Mouse (Mus musculus): ENCODE measurements around the gene Pdcd4. TPM values are rescaled to one million over a fixed set of nuclear protein-coding genes. Genes with fewer than 3 reads are reported as not detected.
"Not testable (repeated sequence)": the region's sequence is repeated elsewhere in the genome, so short reads cannot be mapped to it uniquely, and the experiment has no call there.

Pdcd4 gene
- polyA plus RNA-seq, 1 experiment from 2014 or later: 204 TPM

- Histone ChIP-seq H3K4me3 (ENCODE audit: low read depth, low read length) (peak overlapping the region; percentile 93), H3K27ac (replicated peaks) (peak overlapping the region; percentile 92), H3K9me3 (ENCODE audit: control insufficient read depth, low read length) (no peaks in the 10 kb centered on the region), H3K4me1 (replicated peaks; ENCODE audit: control insufficient read depth, insufficient read depth) (peaks cover 2% of the 10 kb centered on the region; the same call in 1 of the 2 replicates), H3K27me3 (ENCODE audit: control insufficient read depth, insufficient read depth, low read length) (no peaks in the 10 kb centered on the region), H3K4me2 (replicated peaks; ENCODE audit: low read depth) (peak overlapping the region; percentile 58), H3K9ac (ENCODE audit: low read length) (peak overlapping the region; percentile 89), H3K36me3 (ENCODE audit: control insufficient read depth, insufficient read depth, low read length) (no peaks in the 10 kb centered on the region)
- peak; percentile 48 for ATAC-seq (ENCODE audit: low FRiP score, low TSS enrichment)
- under 1% methylated on average over 65 of the region's 83 CpGs for WGBS
- peak; percentile 57 for DNase-seq (ENCODE audit: low spot score)
- peak; percentile 67 for TF ChIP-seq CTCF (IDR thresholded peaks at IDR 0.05; ENCODE audit: low read depth)
- no peak for TF ChIP-seq EP300 (optimal IDR thresholded peaks at IDR 0.05)
Observed at GRCm38 (mm10) chr19:53903507-53904321, 11.7 kb downstream of the Pdcd4 start.

- Histone ChIP-seq H3K9ac (ENCODE audit: low read length) (peak overlapping the region; percentile 41; the same call in 1 of the 2 replicates), H3K27me3 (ENCODE audit: control insufficient read depth, insufficient read depth, low read length) (no peaks in the 10 kb centered on the region), H3K4me1 (replicated peaks; ENCODE audit: control insufficient read depth, insufficient read depth) (peaks cover 2% of the 10 kb centered on the region; the same call in 1 of the 2 replicates), H3K9me3 (ENCODE audit: control insufficient read depth, low read length) (no peaks in the 10 kb centered on the region), H3K4me2 (replicated peaks; ENCODE audit: low read depth) (peak overlapping the region; percentile 58), H3K36me3 (ENCODE audit: control insufficient read depth, insufficient read depth, low read length) (no peaks in the 10 kb centered on the region), H3K4me3 (ENCODE audit: low read depth, low read length) (peak overlapping the region; percentile 93), H3K27ac (replicated peaks) (peak overlapping the region; percentile 36; the same call in 1 of the 2 replicates)
- ATAC-seq (ENCODE audit: low FRiP score, low TSS enrichment) (no peak), DNase-seq (ENCODE audit: low spot score) (peak; percentile 12)
- WGBS: 28% methylated on average over 7 of the region's 7 CpGs
- TF ChIP-seq CTCF (IDR thresholded peaks at IDR 0.05; ENCODE audit: low read depth): no peak
- no peak for TF ChIP-seq EP300 (optimal IDR thresholded peaks at IDR 0.05)
Observed at GRCm38 (mm10) chr19:53904833-53905480, 12.9 kb downstream of the Pdcd4 start.

GRCm38 (mm10) chr19:53906033-53906702, 14.1 kb downstream of the Pdcd4 start:
- peaks cover 2% of the 10 kb centered on the region; the same call in 1 of the 2 replicates for H3K4me1 ChIP-seq (replicated peaks; ENCODE audit: control insufficient read depth, insufficient read depth)
- ATAC-seq (ENCODE audit: low FRiP score, low TSS enrichment) (no peak), DNase-seq (ENCODE audit: low spot score) (peak; percentile 14)
- H3K4me2 ChIP-seq (replicated peaks; ENCODE audit: low read depth): peak overlapping the region; percentile 58
- H3K9ac ChIP-seq (ENCODE audit: low read length): no peak overlapping the region
- H3K27ac ChIP-seq (replicated peaks): 0 out of 2 replicates have a peak overlapping the region, but pooled peaks have one; percentile 24
- peak; percentile 42; the same call in 1 of the 2 replicates for TF ChIP-seq CTCF (IDR thresholded peaks at IDR 0.05; ENCODE audit: low read depth)
- no peak for TF ChIP-seq EP300 (optimal IDR thresholded peaks at IDR 0.05)
- peak overlapping the region; percentile 93 for H3K4me3 ChIP-seq (ENCODE audit: low read depth, low read length)
- H3K36me3 ChIP-seq (ENCODE audit: control insufficient read depth, insufficient read depth, low read length): no peaks in the 10 kb centered on the region
- H3K9me3 ChIP-seq (ENCODE audit: control insufficient read depth, low read length): no peaks in the 10 kb centered on the region
- H3K27me3 ChIP-seq (ENCODE audit: control insufficient read depth, insufficient read depth, low read length): no peaks in the 10 kb centered on the region
- WGBS: 22% methylated on average over 6 of the region's 6 CpGs

- H3K4me3 ChIP-seq (ENCODE audit: low read depth, low read length); ATAC-seq (ENCODE audit: low FRiP score, low TSS enrichment); H3K27ac ChIP-seq (replicated peaks); H3K4me1 ChIP-seq (replicated peaks; ENCODE audit: control insufficient read depth, insufficient read depth); H3K9ac ChIP-seq (ENCODE audit: low read length); H3K36me3 ChIP-seq (ENCODE audit: control insufficient read depth, insufficient read depth, low read length); H3K27me3 ChIP-seq (ENCODE audit: control insufficient read depth, insufficient read depth, low read length); H3K4me2 ChIP-seq (replicated peaks; ENCODE audit: low read depth); H3K9me3 ChIP-seq (ENCODE audit: control insufficient read depth, low read length): not testable (repeated sequence)
- peak; percentile 12 for DNase-seq (ENCODE audit: low spot score)
Observed at GRCm38 (mm10) chr19:53906703-53907070, 14.7 kb downstream of the Pdcd4 start.

GRCm38 (mm10) chr19:53914950-53915349, 22.9 kb downstream of the Pdcd4 start:
- H3K4me1 ChIP-seq (replicated peaks; ENCODE audit: control insufficient read depth, insufficient read depth): no peaks in the 10 kb centered on the region
- no peak overlapping the region for H3K4me2 ChIP-seq (replicated peaks; ENCODE audit: low read depth)
- no peak overlapping the region for H3K27ac ChIP-seq (replicated peaks)
- WGBS: 91% methylated on average over 4 of the region's 4 CpGs
- no peak for DNase-seq (ENCODE audit: low spot score)
- H3K9me3 ChIP-seq (ENCODE audit: control insufficient read depth, low read length): no peaks in the 10 kb centered on the region
- H3K36me3 ChIP-seq (ENCODE audit: control insufficient read depth, insufficient read depth, low read length): peaks cover 35% of the 10 kb centered on the region
- no peaks in the 10 kb centered on the region for H3K27me3 ChIP-seq (ENCODE audit: control insufficient read depth, insufficient read depth, low read length)
- H3K9ac ChIP-seq (ENCODE audit: low read length): no peak overlapping the region
- ATAC-seq (ENCODE audit: low FRiP score, low TSS enrichment): no peak
- H3K4me3 ChIP-seq (ENCODE audit: low read depth, low read length): no peak overlapping the region
- TF ChIP-seq EP300 (optimal IDR thresholded peaks at IDR 0.05): no peak
- no peak for TF ChIP-seq CTCF (IDR thresholded peaks at IDR 0.05; ENCODE audit: low read depth)
